Mouse (Mus musculus): ENCODE measurements around the gene Ap1s3.

DNA sequence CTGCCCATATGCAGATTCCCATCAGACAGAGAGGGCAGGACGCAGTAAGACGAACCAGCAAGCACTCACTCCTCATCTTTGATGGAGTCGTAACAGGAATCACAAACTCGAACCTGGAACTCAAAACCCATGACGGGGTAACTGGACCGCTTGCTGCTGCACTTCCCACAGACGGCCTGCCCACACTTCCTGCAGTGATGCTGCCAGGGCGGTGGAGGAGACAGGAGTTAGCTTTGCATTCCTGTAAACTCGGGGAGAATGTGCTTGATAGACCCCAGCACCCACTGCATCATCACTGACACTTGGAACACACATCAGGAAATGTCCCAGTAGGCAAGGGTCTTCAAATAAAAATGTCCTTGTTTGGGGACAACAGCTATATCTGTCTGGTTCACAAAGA lies 35.6 kb upstream of the Ap1s3 start:
- TF ChIP-seq CTCF (IDR thresholded peaks at IDR 0.05; ENCODE audit: extremely low read depth, insufficient read length, insufficient replicate concordance, low read depth, low read length), result no peak
- no peak for TF ChIP-seq POLR2A (IDR thresholded peaks at IDR 0.05; ENCODE audit: low read depth, low read length)
